Mouse (Mus musculus) CH12.LX (cell line): ENCODE data around the gene Trpm3. TPM values are rescaled to one million over a fixed set of nuclear protein-coding genes. Genes with fewer than 3 reads are reported as not detected.

Experiments used
- DNase-seq: peaks from one replicate; pipeline ENCODE4 v3.0.0-alpha.2; 2013; ENCODE audit errors: extremely low read depth
- H3K27ac ChIP-seq: 2 replicates; pipeline ENCODE4 v1.5.1; 2012; ENCODE audit warnings: low read depth, mild to moderate bottlenecking, control low read depth, moderate library complexity; ENCODE audit not compliant: insufficient read depth
- H3K27me3 ChIP-seq: replicated peaks from 2 replicates; pipeline ENCODE3; 2012; ENCODE audit warnings: inconsistent platforms
- H3K36me3 ChIP-seq, 2 experiments: replicated peaks in 1 of 2; 2 replicates each; pipeline versions ENCODE3 to v1.6.1; 2012; ENCODE audit warnings: inconsistent platforms in 1 of 2, low read length in 1 of 2, mild to moderate bottlenecking in 1 of 2, mixed read lengths in 1 of 2, moderate library complexity in 1 of 2; ENCODE audit not compliant: control insufficient read depth in 1 of 2, insufficient read depth in 1 of 2
- H3K4me1 ChIP-seq, 2 experiments: 2 replicates each; pipeline ENCODE4 v1.6.1; 2012; ENCODE audit warnings: inconsistent platforms in 1 of 2, moderate library complexity in 1 of 2; ENCODE audit not compliant: insufficient read depth in 2 of 2, control insufficient read depth in 1 of 2
- H3K4me2 ChIP-seq: 2 replicates; pipeline ENCODE4 v1.6.1; 2012; ENCODE audit warnings: low read depth, mild to moderate bottlenecking, control low read depth; ENCODE audit not compliant: poor library complexity, insufficient read depth, severe bottlenecking
- H3K4me3 ChIP-seq, 3 experiments: fragments of 150-350 bp in 1 of 3; sonication (generic) in 1 of 3; replicated peaks in 1 of 3; 2 replicates each; pipeline versions ENCODE3 to v1.5.1; 2011 to 2012; ENCODE audit warnings: low read depth in 2 of 3, low read length in 2 of 3, mild to moderate bottlenecking in 2 of 3, moderate library complexity in 2 of 3, control low read depth in 1 of 3, improper control_type of control experiment in 1 of 3, inconsistent platforms in 1 of 3, mixed read lengths in 1 of 3; ENCODE audit not compliant: poor library complexity in 1 of 3
- H3K79me2 ChIP-seq: replicated peaks from 2 replicates; pipeline ENCODE4 v1.6.1; 2012; ENCODE audit warnings: mild to moderate bottlenecking, moderate library complexity; ENCODE audit not compliant: control insufficient read depth, poor library complexity, insufficient read depth, severe bottlenecking; ENCODE audit errors: extremely low read depth
- H3K9ac ChIP-seq: 2 replicates; pipeline ENCODE4 v1.6.1; 2012; ENCODE audit warnings: low read depth, mild to moderate bottlenecking, control low read depth, moderate library complexity; ENCODE audit not compliant: insufficient read depth
- H3K9me3 ChIP-seq: replicated peaks from 2 replicates; pipeline ENCODE3; 2012; ENCODE audit warnings: low read length, inconsistent platforms, mixed read lengths
- CHD1 ChIP-seq: IDR thresholded peaks from 2 replicates; pipeline ENCODE4 v1.6.1; 2012; ENCODE audit warnings: low read depth, low read length, improper control_type of control experiment, inconsistent platforms
- CTCF ChIP-seq, 2 experiments: IDR thresholded peaks in 1 of 2; conservative IDR thresholded peaks in 1 of 2; 2 replicates each; pipeline ENCODE4 v1.5.1; 2011 to 2012; ENCODE audit warnings: low read depth in 2 of 2, low read length in 2 of 2, improper control_type of control experiment in 1 of 2, inconsistent platforms in 1 of 2, mild to moderate bottlenecking in 1 of 2, moderate library complexity in 1 of 2
- ETS1 ChIP-seq: conservative IDR thresholded peaks from 2 replicates; pipeline ENCODE4 v1.6.1; 2012; ENCODE audit warnings: low read depth, mild to moderate bottlenecking, inconsistent platforms, low read length, improper control_type of control experiment, moderate library complexity
- IRF4 ChIP-seq: IDR thresholded peaks from 2 replicates; pipeline ENCODE4 v1.6.1; 2014; ENCODE audit warnings: low read depth, mild to moderate bottlenecking, inconsistent platforms, low read length, improper control_type of control experiment
- JUN ChIP-seq: IDR thresholded peaks from 2 replicates; pipeline ENCODE4 v1.6.1; 2011; ENCODE audit warnings: low read depth, mild to moderate bottlenecking, low read length, improper control_type of control experiment, moderate library complexity; ENCODE audit not compliant: insufficient read depth
- JUND ChIP-seq: conservative IDR thresholded peaks from 2 replicates; pipeline ENCODE4 v1.6.1; 2011; ENCODE audit warnings: low read depth, low read length, improper control_type of control experiment
- MAFK ChIP-seq: IDR thresholded peaks from 2 replicates; pipeline ENCODE4 v1.6.1; 2011; ENCODE audit warnings: low read length, improper control_type of control experiment; ENCODE audit not compliant: insufficient replicate concordance
- MAX ChIP-seq: IDR thresholded peaks from 2 replicates; pipeline ENCODE4 v1.6.1; 2011; ENCODE audit warnings: low read length, improper control_type of control experiment
- MAZ ChIP-seq: IDR thresholded peaks from 2 replicates; pipeline ENCODE4 v1.6.1; 2012; ENCODE audit warnings: low read depth, mild to moderate bottlenecking, inconsistent platforms, low read length, improper control_type of control experiment, moderate library complexity
- POLR2AphosphoS2 ChIP-seq: IDR thresholded peaks from 2 replicates; pipeline ENCODE4 v1.6.1; 2011; ENCODE audit warnings: low read depth, low read length, improper control_type of control experiment
- RCOR1 ChIP-seq: conservative IDR thresholded peaks from 2 replicates; pipeline ENCODE4 v1.6.1; 2012; ENCODE audit warnings: low read depth, mild to moderate bottlenecking, inconsistent platforms, low read length, improper control_type of control experiment
- TBP ChIP-seq: conservative IDR thresholded peaks from 2 replicates; pipeline ENCODE4 v1.6.1; 2011; ENCODE audit warnings: low read depth, low read length, improper control_type of control experiment
- ZC3H11A ChIP-seq: IDR thresholded peaks from 2 replicates; pipeline ENCODE4 v1.6.1; 2012; ENCODE audit warnings: low read depth, mild to moderate bottlenecking, inconsistent platforms, low read length, improper control_type of control experiment
- ZKSCAN1 ChIP-seq: IDR thresholded peaks from 2 replicates; pipeline ENCODE4 v1.6.1; 2012; ENCODE audit warnings: low read depth, inconsistent platforms, low read length, improper control_type of control experiment, borderline replicate concordance
- ZNF384 ChIP-seq: IDR thresholded peaks from 2 replicates; pipeline ENCODE4 v1.6.1; 2012; ENCODE audit warnings: low read depth, low read length, improper control_type of control experiment, inconsistent platforms
- dilution Hi-C: fragments of 300-500 bp; cut with MboI; formaldehyde crosslinking; loops from 2 replicates; pipeline ENCODE4 v1.14.3; 2020; ENCODE audit warnings: low sequenced_read_pairs; ENCODE audit not compliant: extremely low pct_unique_long_range_greater_than_20kb, extremely low pct_ligation_motif_present
- in situ Hi-C: fragments of 300-500 bp; cut with MboI; formaldehyde crosslinking; loops from 3 replicates; pipeline ENCODE4 v1.14.3; 2019; ENCODE audit warnings: low sequenced_read_pairs, low pct_ligation_motif_present, low pct_unique_long_range_greater_than_20kb, mixed read lengths
- polyA plus RNA-seq: library from polyadenylated mRNA; unstranded; fragments of >175 nt; gene quantifications from 2 replicates; pipeline ENCODE4 v1.2.1, GENCODE M21; 2012; ENCODE audit warnings: low read depth; ENCODE audit not compliant: insufficient read length
- total RNA-seq, 2 experiments: library from RNA; depleted of rRNA; stranded (reverse); fragments of 300-350 nt in 1 of 2; fragments of >200 nt in 1 of 2; gene quantifications; 2 replicates each; pipeline ENCODE4 v1.2.3; 2012 to 2014

The Trpm3 gene
- total and polyA plus RNA-seq, 3 experiments: 0.01 TPM; not detected in 2

- H3K4me1 ChIP-seq: no peaks in the 10 kb centered on the region
- H3K79me2 ChIP-seq: no peaks in the 10 kb centered on the region
- no peaks in the 10 kb centered on the region for H3K27me3 ChIP-seq
- TF ChIP-seq ZNF384: no peak
- TF ChIP-seq MAX: no peak
- no peak for TF ChIP-seq ETS1
- no peak for TF ChIP-seq RCOR1
- no peak for TF ChIP-seq MAZ
- no peak for TF ChIP-seq TBP
- no peak for TF ChIP-seq CTCF (conservative IDR thresholded peaks at IDR 0.05 in 1 of 2, IDR thresholded peaks at IDR 0.05 in 1 of 2; ENCODE audit: low read depth in 2 of 2, low read length in 2 of 2)
- no peak for TF ChIP-seq JUN
- TF ChIP-seq POLR2AphosphoS2: no peak
- no peak for TF ChIP-seq MAFK
- TF ChIP-seq IRF4: no peak
- no peak for TF ChIP-seq ZC3H11A
- no peak for DNase-seq
- H3K9ac ChIP-seq: no peak overlapping the region
- no peak overlapping the region for H3K4me3 ChIP-seq
- H3K27ac ChIP-seq: no peak overlapping the region
- no peaks in the 10 kb centered on the region for H3K36me3 ChIP-seq
- in situ Hi-C loops: no loop called here
- dilution Hi-C loops: no loop called here
- H3K4me2 ChIP-seq: no peak overlapping the region
- H3K9me3 ChIP-seq: no peaks in the 10 kb centered on the region
These were observed 562.2 kb downstream of the Trpm3 start for GRCm38 (mm10) chr19:22700871-22701651.

- Histone ChIP-seq H3K4me1 (peaks cover 0 to 6% of the 10 kb centered on the region in 2 experiments; a peak in 2 of 4 replicates), H3K4me3 (no peak overlapping the region), H3K27me3 (no peaks in the 10 kb centered on the region), H3K9ac (no peak overlapping the region), H3K79me2 (no peaks in the 10 kb centered on the region), H3K27ac (no peak overlapping the region), H3K4me2 (no peak overlapping the region), H3K9me3 (no peaks in the 10 kb centered on the region), H3K36me3 (no peaks in the 10 kb centered on the region)
- DNase-seq: no peak
- dilution Hi-C loops (no loop called here), in situ Hi-C loops (no loop called here)
- TF ChIP-seq CHD1 (no peak), MAX (no peak), MAFK (no peak), ZKSCAN1 (no peak), JUND (no peak)
These were observed 565.0 kb downstream of the Trpm3 start for GRCm38 (mm10) chr19:22703876-22704275.
